Mouse (Mus musculus): ENCODE measurements at regions not wholly inside any gene's neighbourhood (a gene's known extent, or its start where the extent isn't known, plus 50 kb on each side); places are given as distances from the start of the nearest gene placed in this dataset.

GRCm38 (mm10) chr16:53186444-53186843 lies 732.6 kb upstream of the Alcam start:
- TF ChIP-seq POLR2A (IDR thresholded peaks at IDR 0.05; ENCODE audit: borderline replicate concordance, extremely low read depth, insufficient read depth, insufficient read length, poor library complexity, severe bottlenecking) = no peak
- no peak for TF ChIP-seq CTCF (IDR thresholded peaks at IDR 0.05; ENCODE audit: borderline replicate concordance, extremely low read depth, insufficient read depth, insufficient read length)
